ENCODE assay signal across 9 mouse cellular contexts in genomic region chrX:139216991-139217593, GRCm38 (mm10). TPM values are rescaled to one million over a fixed set of nuclear protein-coding genes. Genes with fewer than 3 reads are reported as not detected.
DNase-seq lines count a peak whose midpoint lies in the region; ATAC-seq and TF ChIP-seq lines count a peak whose summit lies in the region.
"Had no signal": no experiment of that assay in that cellular context is flagged by ENCODE, and none has a peak within 500 bp of the region (broad histone marks: within the 10 kb centered on the region; RNA-seq: fewer than 3 reads in every experiment).

No protein-coding gene starts in this region.

- H3K27ac ChIP-seq in kidney, adult 2 months (ENCODE audit: insufficient read depth, low read depth, low read length) = no peak overlapping the region
- H3K27ac ChIP-seq in midbrain, embryonic 10.5 days (replicated peaks) = peak overlapping the region; percentile 67
- H3K27ac ChIP-seq in stomach, embryonic 14.5 days (ENCODE audit: low read length) = no peak overlapping the region
- H3K27ac ChIP-seq: macrophage had no signal

- no peak for TF ChIP-seq CTCF in kidney, adult 2 months (conservative IDR thresholded peaks at IDR 0.05; ENCODE audit: insufficient read depth, insufficient read length, low read depth, low read length)

- peak; percentile 13 to 40 for DNase-seq in heart, adult 18-20 months
- no peak for DNase-seq in heart, adult 11 months
- peak; percentile 23 for DNase-seq in gastrocnemius, postnatal 25 days
- peak; percentile 23 for DNase-seq in kidney, adult 2 months
- peak; percentile 73 for DNase-seq in left cerebral cortex, postnatal 4 days
- peak; percentile 73 for DNase-seq in midbrain, embryonic 10.5 days (ENCODE audit: low spot score)

- H3K27me3 ChIP-seq in kidney, adult 2 months (replicated peaks; ENCODE audit: control insufficient read depth, insufficient read depth, low read length) = no peaks in the 10 kb centered on the region
- peaks cover 55% of the 10 kb centered on the region for H3K27me3 ChIP-seq in midbrain, embryonic 10.5 days (ENCODE audit: low read depth, poor library complexity, severe bottlenecking)
- no peaks in the 10 kb centered on the region for H3K27me3 ChIP-seq in stomach, embryonic 14.5 days (ENCODE audit: control insufficient read depth, insufficient read depth, low read length)

- H3K36me3 ChIP-seq in kidney, adult 2 months (ENCODE audit: control insufficient read depth, insufficient read depth, low read length) = no peaks in the 10 kb centered on the region
- no peaks in the 10 kb centered on the region for H3K36me3 ChIP-seq in midbrain, embryonic 10.5 days
- no peaks in the 10 kb centered on the region for H3K36me3 ChIP-seq in stomach, embryonic 14.5 days (ENCODE audit: control insufficient read depth, insufficient read depth, low read length)

- no peaks in the 10 kb centered on the region for H3K9me3 ChIP-seq in midbrain, embryonic 10.5 days (replicated peaks)
- H3K9me3 ChIP-seq in stomach, embryonic 14.5 days (ENCODE audit: control insufficient read depth, low read depth, low read length) = no peaks in the 10 kb centered on the region

- no peaks in the 10 kb centered on the region for H3K4me1 ChIP-seq in kidney, adult 2 months (ENCODE audit: control insufficient read depth, insufficient read depth, low read length)
- no peaks in the 10 kb centered on the region for H3K4me1 ChIP-seq in midbrain, embryonic 10.5 days
- no peaks in the 10 kb centered on the region for H3K4me1 ChIP-seq in stomach, embryonic 14.5 days (ENCODE audit: control insufficient read depth, insufficient read depth, low read length)

- peak overlapping the region; percentile 34 for H3K4me2 ChIP-seq in stomach, embryonic 14.5 days (replicated peaks; ENCODE audit: low read depth, low read length)

- peak overlapping the region; percentile 49 for H3K4me3 ChIP-seq in kidney, adult 2 months (ENCODE audit: insufficient read depth, low read depth, low read length)
- H3K4me3 ChIP-seq in midbrain, embryonic 10.5 days = peak overlapping the region; percentile 49
- peak overlapping the region; percentile 28 for H3K4me3 ChIP-seq in stomach, embryonic 14.5 days (ENCODE audit: low read depth, low read length)

- intact Hi-C loops in left cerebral cortex, postnatal 4 days (cut with DNase I) = no loop called here

- 1% methylated on average over 22 of the region's 22 CpGs for WGBS in kidney, adult 2 months
- 20% methylated on average over 22 of the region's 22 CpGs for WGBS in midbrain, embryonic 10.5 days
- WGBS in stomach, embryonic 14.5 days = 19% methylated on average over 22 of the region's 22 CpGs

- ATAC-seq in common myeloid progenitor, adult 5-6 weeks (replicated peaks; ENCODE audit: low read depth, poor library complexity, severe bottlenecking) = peak; percentile 94
- peak; percentile 87 for ATAC-seq in stomach, embryonic 14.5 days (ENCODE audit: insufficient number of reproducible peaks, insufficient read depth, low FRiP score, low read depth)

- no peak for TF ChIP-seq POLR2A in kidney, adult 2 months (IDR thresholded peaks at IDR 0.05; ENCODE audit: low read depth, low read length)

- H3K9ac ChIP-seq in stomach, embryonic 14.5 days (replicated peaks; ENCODE audit: low read depth, low read length) = no peak overlapping the region

RNA-seq across cellular contexts. Expression of gene Mum1l1, which starts 7.2 kb away (rescaled TPM):
- 1 to 10 TPM; 1.8 to 2.0 TPM for total RNA-seq in heart, adult 18-20 months (2021)
- total RNA-seq in common myeloid progenitor, adult 5-6 weeks (2017) = 1.4 TPM in 1 of 2 replicates, not detected in the other
- total RNA-seq in gastrocnemius, postnatal 25 days (2021) = 1 to 10 TPM; 4.8 to 6.0 TPM
- polyA plus RNA-seq in kidney, adult 2 months (2012; rRNA removed) = 0.76 and 1.2 TPM in 2 replicates
- total RNA-seq in left cerebral cortex, postnatal 4 days (2021) = 1 to 10 TPM; 2.8 to 2.9 TPM
- 18.7 and 22.3 TPM in 2 replicates for polyA plus RNA-seq in midbrain, embryonic 10.5 days (2016; fragmentation: Nextera tagmentation; extraction: Ambion mirVana)
- polyA plus RNA-seq in stomach, embryonic 14.5 days (2014; fragmentation: Nextera tagmentation; extraction: Ambion mirVana) = 26.6 and 28.8 TPM in 2 replicates
- polyA plus RNA-seq: macrophage had no signal

RNA-seq across cellular contexts. Expression of gene 4933428M09Rik, which starts 38.1 kb away (rescaled TPM):
- not detected for total RNA-seq in heart, adult 18-20 months (2021)
- not detected in 2 replicates for total RNA-seq in common myeloid progenitor, adult 5-6 weeks (2017)
- total RNA-seq in gastrocnemius, postnatal 25 days (2021) = not detected
- polyA plus RNA-seq in kidney, adult 2 months (2012; rRNA removed) = not detected in 2 replicates
- total RNA-seq in left cerebral cortex, postnatal 4 days (2021) = not detected
- polyA plus RNA-seq in midbrain, embryonic 10.5 days (2016; fragmentation: Nextera tagmentation; extraction: Ambion mirVana) = 0.11 TPM in 1 of 2 replicates, not detected in the other
- not detected in 2 replicates for polyA plus RNA-seq in stomach, embryonic 14.5 days (2014; fragmentation: Nextera tagmentation; extraction: Ambion mirVana)
- polyA plus RNA-seq: macrophage had no signal
